Mouse (Mus musculus) kidney, postnatal 0 days (tissue): ENCODE measurements around the gene Spty2d1. TPM values are rescaled to one million over a fixed set of nuclear protein-coding genes. Genes with fewer than 3 reads are reported as not detected.
A peak's percentile ranks its signal among the peaks of the same experiment; 100 is the strongest.

Experiments used
- ATAC-seq: fragments of 200-750 bp; cut with Nextera tagmentation; replicated peaks from 2 replicates; pipeline ENCODE4 v1.8.0; 2017; ENCODE audit warnings: low read depth, moderate number of reproducible peaks, moderate TSS enrichment, moderate library complexity; ENCODE audit not compliant: low FRiP score
- DNase-seq: peaks from one replicate; pipeline ENCODE4 v3.0.0-alpha.2; 2016; ENCODE audit warnings: low spot score
- H3K27ac ChIP-seq: fragments of 300-500 bp; sonication (generic); 2 replicates; pipeline ENCODE4 v1.5.1; 2014; ENCODE audit warnings: mild to moderate bottlenecking
- H3K27me3 ChIP-seq: fragments of 300-500 bp; sonication (generic); 2 replicates; pipeline ENCODE4 v1.6.1; 2014; ENCODE audit warnings: low read length, mixed read lengths; ENCODE audit not compliant: insufficient read depth
- H3K36me3 ChIP-seq: fragments of 300-500 bp; sonication (generic); 2 replicates; pipeline ENCODE4 v1.6.1; 2014; ENCODE audit warnings: low read length, mixed read lengths; ENCODE audit not compliant: insufficient read depth
- H3K4me1 ChIP-seq: fragments of 300-500 bp; sonication (generic); replicated peaks from 2 replicates; pipeline ENCODE4 v1.6.1; 2014; ENCODE audit warnings: antibody characterized with exemption, low read length, mixed read lengths; ENCODE audit not compliant: insufficient read depth
- H3K4me2 ChIP-seq: fragments of 300-500 bp; sonication (generic); 2 replicates; pipeline ENCODE4 v1.6.1; 2014; ENCODE audit warnings: mild to moderate bottlenecking, low read length, moderate library complexity, mixed read lengths
- H3K4me3 ChIP-seq: fragments of 300-500 bp; sonication (generic); replicated peaks from 2 replicates; pipeline ENCODE4 v1.5.1; 2014; ENCODE audit warnings: low read depth, low read length
- H3K9ac ChIP-seq: fragments of 300-500 bp; sonication (generic); 2 replicates; pipeline ENCODE4 v1.6.1; 2014; ENCODE audit warnings: low read depth, low read length
- H3K9me3 ChIP-seq: fragments of 300-500 bp; sonication (generic); replicated peaks from 2 replicates; pipeline ENCODE4 v1.6.1; 2016; ENCODE audit warnings: low read length, inconsistent platforms, mixed read lengths
- CTCF ChIP-seq: IDR thresholded peaks from 2 replicates; pipeline ENCODE4 v1.5.1; 2016; ENCODE audit warnings: antibody characterized with exemption, low read depth, mild to moderate bottlenecking, moderate library complexity
- WGBS: fragments of 180-500 bp; shearing (Covaris S2); extraction: QIAGEN DNeasy Blood & Tissue Kit; methylation state at CpG from one replicate; pipeline ENCODE4 v1.1.7; 2014; 5-methylcytosine and 5-hydroxymethylcytosine counted together
- polyA plus RNA-seq: library from polyadenylated mRNA; unstranded; fragments of >200 nt; fragmentation: Nextera tagmentation; extraction: Ambion mirVana; gene quantifications from 2 replicates; pipeline ENCODE4 v1.2.1, GENCODE M21; 2015

Gene Spty2d1
- polyA plus RNA-seq, 1 experiment from 2014 or later: 13.7 TPM

DNA sequence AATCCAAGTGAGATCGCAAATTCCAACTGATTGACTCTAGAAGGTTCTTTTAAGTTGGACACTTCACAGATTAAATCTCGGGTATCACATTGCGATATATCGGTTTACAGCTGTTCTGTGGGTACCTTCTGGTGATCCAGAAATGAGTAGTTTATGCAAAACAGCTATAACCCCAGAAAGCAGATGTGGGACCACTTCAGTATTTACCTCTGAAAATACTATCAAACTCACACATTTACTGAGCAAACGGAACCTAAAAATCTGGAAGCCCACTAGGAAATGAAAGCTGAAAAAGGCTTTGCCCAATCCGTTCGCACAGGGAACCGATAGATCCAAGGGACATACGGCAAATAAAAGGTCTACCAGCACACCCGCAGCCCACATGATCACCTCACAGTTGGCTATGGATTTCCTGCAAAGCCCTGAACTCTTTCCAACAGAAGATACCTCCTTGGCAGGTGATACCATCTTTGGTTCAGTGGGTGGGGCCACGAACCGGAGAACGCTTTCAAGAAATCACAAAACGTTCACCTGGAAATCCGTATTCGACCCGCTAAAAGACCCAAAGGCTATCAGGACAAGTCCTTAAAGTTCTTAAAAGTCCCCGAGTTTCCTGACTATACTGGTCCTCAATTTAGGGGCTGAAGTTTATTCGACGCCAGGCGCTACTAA, 966 bp downstream of the Spty2d1 start:
- Histone ChIP-seq H3K4me3 (peak overlapping the region; percentile 74), H3K36me3 (no peaks in the 10 kb centered on the region), H3K9ac (peak overlapping the region; percentile 81), H3K4me1 (no peaks in the 10 kb centered on the region; the same call in 1 of the 2 replicates), H3K9me3 (no peaks in the 10 kb centered on the region), H3K27me3 (no peaks in the 10 kb centered on the region), H3K4me2 (peak overlapping the region; percentile 95), H3K27ac (peak overlapping the region; percentile 94)
- ATAC-seq: no peak
- no peak for TF ChIP-seq CTCF
- WGBS: 8% methylated on average over 21 of the region's 21 CpGs
- DNase-seq: no peak

GRCm38 (mm10) chr7:47003411-47004115, 4.6 kb downstream of the Spty2d1 start:
- 45% methylated on average over 3 of the region's 3 CpGs for WGBS
- H3K4me3 ChIP-seq: no peak overlapping the region
- no peaks in the 10 kb centered on the region for H3K27me3 ChIP-seq
- H3K27ac ChIP-seq: no peak overlapping the region
- H3K9ac ChIP-seq: no peak overlapping the region
- ATAC-seq (no peak), DNase-seq (no peak)
- no peaks in the 10 kb centered on the region for H3K9me3 ChIP-seq
- TF ChIP-seq CTCF: no peak
- H3K4me1 ChIP-seq: no peaks in the 10 kb centered on the region; the same call in 1 of the 2 replicates
- no peaks in the 10 kb centered on the region; the same call in 1 of the 2 replicates for H3K36me3 ChIP-seq
- H3K4me2 ChIP-seq: no peak overlapping the region

- no peaks in the 10 kb centered on the region for H3K27me3 ChIP-seq
- H3K4me3 ChIP-seq: no peak overlapping the region
- DNase-seq (no peak), ATAC-seq (no peak)
- no peak for TF ChIP-seq CTCF
- H3K9me3 ChIP-seq: no peaks in the 10 kb centered on the region
- no peak overlapping the region for H3K9ac ChIP-seq
- no peaks in the 10 kb centered on the region; the same call in 1 of the 2 replicates for H3K4me1 ChIP-seq
- WGBS: 77% methylated on average over 4 of the region's 4 CpGs
- H3K4me2 ChIP-seq: no peak overlapping the region
- 0 out of 2 replicates have a peak overlapping the region, but pooled peaks have one; percentile 25 for H3K27ac ChIP-seq
- H3K36me3 ChIP-seq: peaks cover 14% of the 10 kb centered on the region
Measured at GRCm38 (mm10) chr7:47001900-47002275, 6.3 kb downstream of the Spty2d1 start.

DNA sequence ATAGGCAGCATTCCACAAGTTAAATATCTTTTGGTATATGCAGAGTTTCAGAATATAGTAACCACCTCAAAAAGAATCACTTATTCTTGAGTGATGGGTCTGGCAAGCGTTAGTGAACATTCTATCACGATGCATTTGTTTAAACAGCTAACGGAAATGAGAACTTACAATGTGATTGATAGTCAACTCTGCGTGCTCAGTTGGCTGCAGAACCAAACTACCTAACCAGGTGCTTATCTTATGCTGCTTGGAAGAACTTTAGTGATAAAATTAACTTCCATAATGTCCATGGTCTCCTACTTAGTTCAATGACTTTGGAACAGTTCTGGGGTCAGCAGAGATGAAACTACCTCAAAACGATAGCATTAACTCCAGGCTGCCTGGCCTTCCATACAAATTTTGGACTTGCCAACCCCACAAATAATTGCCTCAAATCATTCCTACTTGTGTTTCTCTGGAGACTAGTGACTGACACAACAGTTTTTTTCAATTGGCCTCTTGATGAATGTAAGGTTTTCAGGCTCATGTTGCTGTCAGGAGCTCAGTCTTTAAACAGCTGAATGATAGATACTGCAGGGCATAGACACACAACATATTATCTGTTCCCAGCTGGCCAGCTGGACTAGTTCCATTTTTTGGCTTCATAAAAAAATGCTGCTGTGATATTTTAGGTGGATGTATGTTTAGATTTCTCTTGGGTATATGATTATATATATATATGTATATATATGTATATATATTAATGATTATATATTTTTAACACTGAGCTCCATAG, 6.9 kb downstream of the Spty2d1 start:
- Histone ChIP-seq H3K9ac (no peak overlapping the region), H3K36me3 (peaks cover 19% of the 10 kb centered on the region), H3K27ac (no peak overlapping the region), H3K27me3 (no peaks in the 10 kb centered on the region), H3K4me1 (no peaks in the 10 kb centered on the region), H3K9me3 (no peaks in the 10 kb centered on the region), H3K4me2 (no peak overlapping the region), H3K4me3 (no peak overlapping the region)
- 59% methylated on average over 5 of the region's 5 CpGs for WGBS
- DNase-seq (no peak), ATAC-seq (no peak)
- TF ChIP-seq CTCF: no peak

DNA sequence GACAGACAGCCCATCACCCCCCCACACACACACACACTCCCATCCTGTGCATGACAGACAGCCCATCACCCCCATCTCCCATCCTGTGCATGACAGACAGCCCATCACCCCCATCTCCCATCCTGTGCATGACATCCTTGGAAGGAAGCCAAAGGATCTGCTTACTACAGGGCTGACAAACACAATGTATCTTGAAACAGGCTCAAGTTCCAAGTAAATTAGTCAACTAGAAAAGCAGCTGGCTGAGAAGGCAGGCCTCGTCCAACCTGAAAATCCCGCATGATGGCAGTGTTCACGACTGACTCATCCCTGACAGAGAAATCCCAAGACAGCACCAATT, 7.6 kb downstream of the Spty2d1 start:
- 33% methylated on average over 3 of the region's 3 CpGs for WGBS
- DNase-seq (peak; percentile 66), ATAC-seq (peak; percentile 93)
- Histone ChIP-seq H3K4me3 (no peak overlapping the region), H3K4me2 (no peak overlapping the region), H3K27ac (no peak overlapping the region), H3K9me3 (no peaks in the 10 kb centered on the region), H3K27me3 (no peaks in the 10 kb centered on the region), H3K9ac (0 out of 2 replicates have a peak overlapping the region, but pooled peaks have one; percentile 13), H3K36me3 (peaks cover 21% of the 10 kb centered on the region), H3K4me1 (no peaks in the 10 kb centered on the region)
- TF ChIP-seq CTCF: no peak

GRCm38 (mm10) chr7:46999983-47000643, 8.1 kb downstream of the Spty2d1 start:
- peaks cover 26% of the 10 kb centered on the region for H3K36me3 ChIP-seq
- no peaks in the 10 kb centered on the region for H3K9me3 ChIP-seq
- DNase-seq: peak; percentile 15
- H3K27ac ChIP-seq: peak overlapping the region; percentile 54
- H3K27me3 ChIP-seq: no peaks in the 10 kb centered on the region
- H3K4me2 ChIP-seq: no peak overlapping the region
- no peak overlapping the region for H3K4me3 ChIP-seq
- 61% methylated on average over 8 of the region's 8 CpGs for WGBS
- 0 out of 2 replicates have a peak, but pooled peaks have one; percentile 47 for ATAC-seq
- no peak for TF ChIP-seq CTCF
- H3K9ac ChIP-seq: 0 out of 2 replicates have a peak overlapping the region, but pooled peaks have one; percentile 13
- no peaks in the 10 kb centered on the region for H3K4me1 ChIP-seq
